Mouse (Mus musculus) heart, adult 2 months (tissue): ENCODE measurements around the gene Gm11559.

ENCODE experiments used
- EP300 ChIP-seq: fragments of 200-500 bp; IDR thresholded peaks from 2 replicates; pipeline ENCODE4 v1.6.1; 2011; ENCODE audit warnings: low read depth, low read length, control low read depth; ENCODE audit not compliant: insufficient read depth
- POLR2A ChIP-seq: fragments of 200-500 bp; IDR thresholded peaks from 2 replicates; pipeline ENCODE4 v1.6.1; 2011; ENCODE audit warnings: mild to moderate bottlenecking, low read depth, low read length, control low read depth; ENCODE audit not compliant: insufficient read depth

GRCm38 (mm10) chr11:99914451-99914850, 50.2 kb downstream of the Gm11559 start, which contains the start of gene Gm11565:
- TF ChIP-seq EP300 (no peak), POLR2A (no peak)
